8 mouse cellular contexts compared by ENCODE assay signal in genomic region chr10:75406755-75407154, GRCm38 (mm10). TPM values are rescaled to one million over a fixed set of nuclear protein-coding genes. Genes with fewer than 3 reads are reported as not detected.
DNase-seq lines count a peak whose midpoint lies in the region; ATAC-seq lines count a peak whose summit lies in the region.

No protein-coding gene starts in this region.

- no peak overlapping the region for H3K4me3 ChIP-seq in lung, embryonic 15.5 days
- H3K4me3 ChIP-seq in hindbrain, embryonic 13.5 days: no peak overlapping the region

- peak; percentile 59; the same call in 1 of the 2 replicates for ATAC-seq in lung, embryonic 15.5 days (ENCODE audit: borderline replicate concordance, extremely low read depth, low FRiP score, low TSS enrichment)
- ATAC-seq in hindbrain, embryonic 13.5 days (ENCODE audit: low FRiP score): no peak
- no peak for ATAC-seq in inflammation-experienced regulatory T-cells, adult 6 months

- H3K27ac ChIP-seq in lung, embryonic 15.5 days: no peak overlapping the region
- H3K27ac ChIP-seq in hindbrain, embryonic 13.5 days: no peak overlapping the region

- WGBS in lung, embryonic 15.5 days: 40% methylated on average over 13 of the region's 13 CpGs
- WGBS in hindbrain, embryonic 13.5 days: 50% methylated on average over 13 of the region's 13 CpGs

- 0 out of 2 replicates have a peak overlapping the region, but pooled peaks have one; percentile 12 for H3K4me2 ChIP-seq in lung, embryonic 15.5 days
- no peak overlapping the region for H3K4me2 ChIP-seq in hindbrain, embryonic 13.5 days

- no peaks in the 10 kb centered on the region for H3K27me3 ChIP-seq in lung, embryonic 15.5 days
- no peaks in the 10 kb centered on the region for H3K27me3 ChIP-seq in hindbrain, embryonic 13.5 days

- DNase-seq in right cerebral cortex, postnatal 4 days: peak; percentile 16
- no peak for DNase-seq in right cerebral cortex, postnatal 25 days
- peak; percentile 23 for DNase-seq in fibroblast of lung, adult 2 months (ENCODE audit: low read depth)
- peak; percentile 96 for DNase-seq in kidney, adult 9 months
- no peak for DNase-seq in T-cell, adult 2 months (ENCODE audit: low spot score)

- no peak overlapping the region for H3K9ac ChIP-seq in lung, embryonic 15.5 days
- no peak overlapping the region for H3K9ac ChIP-seq in hindbrain, embryonic 13.5 days

- H3K36me3 ChIP-seq in lung, embryonic 15.5 days: no peaks in the 10 kb centered on the region
- no peaks in the 10 kb centered on the region for H3K36me3 ChIP-seq in hindbrain, embryonic 13.5 days

- H3K9me3 ChIP-seq in lung, embryonic 15.5 days: no peaks in the 10 kb centered on the region
- no peaks in the 10 kb centered on the region for H3K9me3 ChIP-seq in hindbrain, embryonic 13.5 days

- no peaks in the 10 kb centered on the region for H3K4me1 ChIP-seq in lung, embryonic 15.5 days
- peaks cover 11% of the 10 kb centered on the region for H3K4me1 ChIP-seq in hindbrain, embryonic 13.5 days (replicated peaks)

RNA-seq across cellular contexts. Expression of gene Upb1, which starts 5.8 kb away (rescaled TPM):
- polyA plus RNA-seq in lung, embryonic 15.5 days (2015; fragmentation: Nextera tagmentation; extraction: Ambion mirVana): 0.73 and 1.3 TPM in 2 replicates
- polyA plus RNA-seq in hindbrain, embryonic 13.5 days (2015; fragmentation: Nextera tagmentation; extraction: Ambion mirVana): 0.09 and 0.10 TPM in 2 replicates
- polyA plus RNA-seq in inflammation-experienced regulatory T-cells, adult 6 months (2017; shearing (Covaris generic)): under 1 TPM; 0.21 to 0.59 (median 0.29) TPM

Comparison
In these comparisons a context has a peak if more than half of its experiments do, and no peak if none do; other contexts are left out.
1. DNase-seq: peak in right cerebral cortex, postnatal 4 days (single experiment), fibroblast of lung, adult 2 months (single experiment) and kidney, adult 9 months (single experiment); none in right cerebral cortex, postnatal 25 days (single experiment) and T-cell, adult 2 months (single experiment).